Mouse (Mus musculus): Measurements from ENCODE around the gene Lce3c. TPM values are rescaled to one million over a fixed set of nuclear protein-coding genes. Genes with fewer than 3 reads are reported as not detected.

Gene Lce3c
- polyA plus RNA-seq (2016; fragmentation: Nextera tagmentation; extraction: Ambion mirVana), result not detected in 2 replicates

- Histone ChIP-seq H3K9ac (replicated peaks) (no peak within 1 kb of the TSS), H3K36me3 (no peaks in the 10 kb centered on the region), H3K27me3 (no peaks in the 10 kb centered on the region), H3K27ac (replicated peaks) (no peak within 1 kb of the TSS), H3K4me3 (no peak within 1 kb of the TSS), H3K4me1 (no peaks in the 10 kb centered on the region), H3K4me2 (replicated peaks) (no peak within 1 kb of the TSS), H3K9me3 (no peaks in the 10 kb centered on the region)
- no peak for ATAC-seq (ENCODE audit: low FRiP score, low read depth)
- 86% methylated on average over 1 of the region's 1 CpGs for WGBS
These were observed at the start of gene Lce3c for GRCm38 (mm10) chr3:92944186-92944585. TSS of gene Lce3c (plus strand) at chr3:92944486.

GRCm38 (mm10) chr3:92894489-92894888 lies 49.8 kb upstream of the Lce3c start:
- 50% methylated on average over 1 of the region's 1 CpGs for WGBS
- no peaks in the 10 kb centered on the region for H3K9me3 ChIP-seq
- no peaks in the 10 kb centered on the region for H3K4me1 ChIP-seq
- no peak overlapping the region for H3K27ac ChIP-seq (replicated peaks)
- no peak for ATAC-seq (ENCODE audit: low FRiP score, low read depth)
- no peak overlapping the region for H3K4me2 ChIP-seq (replicated peaks)
- H3K4me3 ChIP-seq, result no peak overlapping the region
- no peak overlapping the region for H3K9ac ChIP-seq (replicated peaks)
- H3K27me3 ChIP-seq, result no peaks in the 10 kb centered on the region
- H3K36me3 ChIP-seq, result no peaks in the 10 kb centered on the region

GRCm38 (mm10) chr3:92902992-92903391 lies 41.3 kb upstream of the Lce3c start:
- no peak overlapping the region for H3K4me2 ChIP-seq (replicated peaks)
- no peak overlapping the region for H3K9ac ChIP-seq (replicated peaks)
- no peaks in the 10 kb centered on the region for H3K27me3 ChIP-seq
- 23% methylated on average over 3 of the region's 3 CpGs for WGBS
- H3K27ac ChIP-seq (replicated peaks), result no peak overlapping the region
- no peaks in the 10 kb centered on the region for H3K9me3 ChIP-seq
- no peaks in the 10 kb centered on the region for H3K4me1 ChIP-seq
- ATAC-seq (ENCODE audit: low FRiP score, low read depth), result no peak
- no peaks in the 10 kb centered on the region for H3K36me3 ChIP-seq
- H3K4me3 ChIP-seq, result no peak overlapping the region

GRCm38 (mm10) chr3:92903640-92904039 lies 40.6 kb upstream of the Lce3c start:
- WGBS, result 26% methylated on average over 4 of the region's 4 CpGs

GRCm38 (mm10) chr3:92905182-92905581 lies 39.1 kb upstream of the Lce3c start:
- no peak overlapping the region for H3K4me2 ChIP-seq (replicated peaks)
- ATAC-seq (ENCODE audit: low FRiP score, low read depth), result no peak
- H3K4me3 ChIP-seq, result no peak overlapping the region
- no peaks in the 10 kb centered on the region for H3K27me3 ChIP-seq
- H3K4me1 ChIP-seq, result no peaks in the 10 kb centered on the region
- H3K36me3 ChIP-seq, result no peaks in the 10 kb centered on the region
- H3K9ac ChIP-seq (replicated peaks), result no peak overlapping the region
- no peaks in the 10 kb centered on the region for H3K9me3 ChIP-seq
- 59% methylated on average over 3 of the region's 3 CpGs for WGBS
- H3K27ac ChIP-seq (replicated peaks), result no peak overlapping the region

More at GRCm38 (mm10) chr3:92903640-92904039, 40.6 kb upstream of the Lce3c start:
- Histone ChIP-seq H3K27ac (replicated peaks) (no peak overlapping the region), H3K4me2 (replicated peaks) (no peak overlapping the region), H3K9ac (replicated peaks) (no peak overlapping the region), H3K9me3 (no peaks in the 10 kb centered on the region), H3K27me3 (no peaks in the 10 kb centered on the region), H3K4me1 (no peaks in the 10 kb centered on the region), H3K36me3 (no peaks in the 10 kb centered on the region), H3K4me3 (no peak overlapping the region)
- ATAC-seq (ENCODE audit: low FRiP score, low read depth), result peak; percentile 45; the same call in 1 of the 2 replicates

GRCm38 (mm10) chr3:92907571-92907970 lies 36.7 kb upstream of the Lce3c start:
- H3K9ac ChIP-seq (replicated peaks), result no peak overlapping the region
- H3K27ac ChIP-seq (replicated peaks), result no peak overlapping the region
- no peak overlapping the region for H3K4me3 ChIP-seq
- no peaks in the 10 kb centered on the region for H3K4me1 ChIP-seq
- H3K4me2 ChIP-seq (replicated peaks), result no peak overlapping the region
- no peaks in the 10 kb centered on the region for H3K36me3 ChIP-seq
- ATAC-seq (ENCODE audit: low FRiP score, low read depth), result peak; percentile 71
- 30% methylated on average over 4 of the region's 4 CpGs for WGBS
- no peaks in the 10 kb centered on the region for H3K27me3 ChIP-seq
- no peaks in the 10 kb centered on the region for H3K9me3 ChIP-seq

- Histone ChIP-seq H3K36me3 (no peaks in the 10 kb centered on the region), H3K27me3 (no peaks in the 10 kb centered on the region), H3K4me3 (no peak overlapping the region), H3K27ac (replicated peaks) (no peak overlapping the region), H3K4me2 (replicated peaks) (no peak overlapping the region), H3K9ac (replicated peaks) (no peak overlapping the region), H3K4me1 (no peaks in the 10 kb centered on the region), H3K9me3 (no peaks in the 10 kb centered on the region)
- 64% methylated on average over 4 of the region's 4 CpGs for WGBS
- no peak for ATAC-seq (ENCODE audit: low FRiP score, low read depth)
These were observed 23.9 kb upstream of the Lce3c start for GRCm38 (mm10) chr3:92920364-92920763.

GRCm38 (mm10) chr3:92926130-92926529 lies 18.2 kb upstream of the Lce3c start, which contains the start of gene Lce3a:
TSS of gene Lce3a (minus strand) at chr3:92926230.
- Histone ChIP-seq H3K9ac (replicated peaks) (no peak within 1 kb of the TSS), H3K4me1 (no peaks in the 10 kb centered on the region), H3K36me3 (no peaks in the 10 kb centered on the region), H3K9me3 (no peaks in the 10 kb centered on the region), H3K4me3 (no peak within 1 kb of the TSS), H3K4me2 (replicated peaks) (no peak within 1 kb of the TSS), H3K27ac (replicated peaks) (no peak within 1 kb of the TSS), H3K27me3 (no peaks in the 10 kb centered on the region)
- ATAC-seq (ENCODE audit: low FRiP score, low read depth), result no peak
- WGBS, result 72% methylated on average over 2 of the region's 2 CpGs

GRCm38 (mm10) chr3:92932679-92933078 lies 11.6 kb upstream of the Lce3c start, which contains the start of gene Lce3b:
TSS of gene Lce3b (plus strand) at chr3:92932979.
- Histone ChIP-seq H3K4me3 (no peak within 1 kb of the TSS), H3K4me1 (no peaks in the 10 kb centered on the region), H3K4me2 (replicated peaks) (no peak within 1 kb of the TSS), H3K36me3 (no peaks in the 10 kb centered on the region), H3K27me3 (no peaks in the 10 kb centered on the region), H3K9me3 (no peaks in the 10 kb centered on the region), H3K27ac (replicated peaks) (no peak within 1 kb of the TSS), H3K9ac (replicated peaks) (no peak within 1 kb of the TSS)
- no peak for ATAC-seq (ENCODE audit: low FRiP score, low read depth)
- whole genome bisulfite sequencing, result 68% methylated on average over 2 of the region's 2 CpGs

GRCm38 (mm10) chr3:92957090-92957489 lies 12.8 kb downstream of the Lce3c start, which contains the start of gene Lce3d:
TSS of gene Lce3d (plus strand) at chr3:92957390.
- Histone ChIP-seq H3K4me3 (no peak within 1 kb of the TSS), H3K36me3 (no peaks in the 10 kb centered on the region), H3K4me1 (no peaks in the 10 kb centered on the region), H3K4me2 (replicated peaks) (no peak within 1 kb of the TSS), H3K27ac (replicated peaks) (no peak within 1 kb of the TSS), H3K27me3 (no peaks in the 10 kb centered on the region), H3K9ac (replicated peaks) (no peak within 1 kb of the TSS), H3K9me3 (no peaks in the 10 kb centered on the region)
- ATAC-seq (ENCODE audit: low FRiP score, low read depth), result no peak
- WGBS, result 90% methylated on average over 1 of the region's 1 CpGs

GRCm38 (mm10) chr3:92966761-92967160 lies 22.5 kb downstream of the Lce3c start, which contains the start of gene Lce3e:
TSS of gene Lce3e (plus strand) at chr3:92967061.
- ATAC-seq (ENCODE audit: low FRiP score, low read depth), result no peak
- Histone ChIP-seq H3K9ac (replicated peaks) (no peak within 1 kb of the TSS), H3K27ac (replicated peaks) (no peak within 1 kb of the TSS), H3K4me3 (no peak within 1 kb of the TSS), H3K4me1 (no peaks in the 10 kb centered on the region), H3K36me3 (no peaks in the 10 kb centered on the region), H3K27me3 (no peaks in the 10 kb centered on the region), H3K4me2 (replicated peaks) (no peak within 1 kb of the TSS), H3K9me3 (no peaks in the 10 kb centered on the region)
- 86% methylated on average over 2 of the region's 2 CpGs for WGBS

GRCm38 (mm10) chr3:92978484-92978883 lies 34.2 kb downstream of the Lce3c start:
- Histone ChIP-seq H3K9ac (replicated peaks) (no peak overlapping the region), H3K4me1 (no peaks in the 10 kb centered on the region), H3K27ac (replicated peaks) (no peak overlapping the region), H3K27me3 (no peaks in the 10 kb centered on the region), H3K4me3 (no peak overlapping the region), H3K36me3 (no peaks in the 10 kb centered on the region), H3K9me3 (no peaks in the 10 kb centered on the region), H3K4me2 (replicated peaks) (no peak overlapping the region)
- WGBS, result 71% methylated on average over 2 of the region's 2 CpGs
- ATAC-seq (ENCODE audit: low FRiP score, low read depth), result no peak

- Histone ChIP-seq H3K4me1 (no peaks in the 10 kb centered on the region), H3K4me2 (replicated peaks) (no peak within 1 kb of the TSS), H3K9me3 (no peaks in the 10 kb centered on the region), H3K27me3 (no peaks in the 10 kb centered on the region), H3K36me3 (no peaks in the 10 kb centered on the region), H3K4me3 (no peak within 1 kb of the TSS), H3K27ac (replicated peaks) (no peak within 1 kb of the TSS), H3K9ac (replicated peaks) (no peak within 1 kb of the TSS)
- ATAC-seq (ENCODE audit: low FRiP score, low read depth), result no peak
These were observed 47.6 kb downstream of the Lce3c start, which contains the start of gene Lce3f for GRCm38 (mm10) chr3:92991926-92992325. TSS of gene Lce3f (plus strand) at chr3:92992226.

Measured in midbrain, embryonic 12.5 days (tissue).